Mouse (Mus musculus) ES-E14 (cell line): ENCODE measurements around the gene Dpf3.

Source experiments
- ZC3H11A ChIP-seq: IDR thresholded peaks from 2 replicates; pipeline ENCODE4 v1.6.1; 2012; ENCODE audit warnings: low read depth, mild to moderate bottlenecking, inconsistent platforms, low read length, borderline replicate concordance
- ZNF384 ChIP-seq: IDR thresholded peaks from 2 replicates; pipeline ENCODE4 v1.6.1; 2012; ENCODE audit warnings: low read depth, low read length, inconsistent platforms

DNA sequence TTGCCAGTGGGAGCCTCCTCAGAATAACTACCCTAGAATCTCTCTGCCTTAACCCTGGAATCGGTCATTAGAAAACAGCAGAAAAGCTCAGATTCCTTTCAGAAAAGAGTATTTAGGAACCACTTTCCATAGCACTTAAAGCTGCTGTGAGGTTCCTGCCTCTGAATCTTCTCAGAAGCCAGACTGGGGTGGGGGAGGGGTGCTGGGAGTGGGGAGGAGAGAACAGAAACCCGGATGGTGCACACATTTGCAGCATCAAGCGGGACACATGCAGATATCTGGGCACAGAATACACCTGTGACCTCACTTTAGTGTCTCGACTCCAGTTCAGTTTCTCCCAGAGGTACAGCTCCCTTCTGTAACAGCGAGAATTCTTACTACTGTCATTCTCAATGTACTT, 23.1 kb upstream of the Dpf3 start:
- TF ChIP-seq ZC3H11A (no peak), ZNF384 (no peak)
